Mouse (Mus musculus) spleen, postnatal 36 days (tissue): ENCODE measurements around the gene Marc2.

Source experiments
- DNase-seq, 2 experiments: peaks; one replicate each; pipeline ENCODE4 v3.0.0; 2022; ENCODE audit warnings: low spot score in 2 of 2, mixed read lengths in 1 of 2

Marc2 gene

DNA sequence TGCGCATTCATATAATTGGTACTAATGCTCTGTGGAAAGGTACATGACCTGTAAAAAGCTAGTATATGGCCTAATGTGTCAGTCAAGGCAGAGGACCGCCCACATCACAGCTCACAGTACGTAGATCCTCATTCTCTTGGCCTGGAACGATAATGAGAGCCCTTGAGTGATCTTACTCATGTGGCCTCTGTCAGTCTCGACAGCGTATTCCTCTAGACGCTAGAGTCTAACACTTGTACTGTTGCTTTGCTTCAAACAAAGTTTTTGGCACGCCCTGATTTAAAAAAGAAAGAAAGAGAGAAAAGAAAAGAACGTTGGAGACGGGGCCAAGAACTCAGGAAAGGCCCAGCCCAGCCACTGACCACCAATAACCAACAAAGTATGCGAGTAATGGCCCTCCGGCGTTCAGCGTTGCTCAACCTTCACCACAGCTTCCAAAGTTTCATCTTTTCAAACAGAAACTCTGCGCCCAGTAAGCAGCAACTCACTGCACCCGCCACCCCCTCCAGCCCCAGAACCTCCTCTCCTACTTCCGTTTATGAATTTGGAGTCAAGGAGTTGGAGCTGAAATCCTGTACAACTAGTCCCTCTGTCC lies 37.7 kb downstream of the Marc2 start:
- DNase-seq = no peak

DNA sequence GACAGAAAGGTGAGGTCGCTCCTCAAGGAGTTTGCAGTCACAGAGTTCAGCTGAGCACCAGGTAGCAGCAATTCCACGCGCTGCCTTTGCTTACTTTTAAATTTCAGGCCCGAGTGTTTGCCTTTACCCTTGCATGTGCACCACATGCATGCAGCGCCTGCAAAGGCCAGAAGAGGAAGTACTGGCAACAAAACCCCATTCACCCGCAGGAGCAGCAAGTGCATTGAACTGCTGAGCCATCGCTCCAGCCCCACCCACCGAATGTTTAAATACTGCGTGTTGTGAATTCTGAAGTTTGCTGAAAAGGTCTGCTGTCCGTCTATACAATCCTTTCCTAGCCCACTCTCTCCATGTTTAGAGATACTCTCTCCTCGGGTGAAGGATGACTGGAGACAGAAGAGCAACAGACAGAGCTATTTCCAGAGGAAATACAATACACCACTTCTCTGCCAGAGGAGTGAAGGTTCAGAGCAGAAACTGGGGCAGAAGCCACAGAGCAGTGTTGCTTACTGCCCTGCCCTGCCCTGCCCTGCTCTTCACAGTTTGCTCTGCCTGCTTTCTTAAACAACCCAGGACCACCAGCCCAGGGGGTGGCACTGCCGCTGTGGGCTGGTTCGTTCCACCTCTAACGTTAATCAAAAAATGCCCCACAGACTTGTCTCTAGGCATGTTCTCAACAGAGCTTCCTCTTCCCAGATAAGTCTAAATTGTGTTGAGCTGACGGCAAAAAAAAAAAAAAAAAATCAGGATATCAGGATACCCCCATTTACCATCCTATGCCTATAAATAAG lies 38.4 kb downstream of the Marc2 start:
- peak; percentile 40 to 48 for DNase-seq

DNA sequence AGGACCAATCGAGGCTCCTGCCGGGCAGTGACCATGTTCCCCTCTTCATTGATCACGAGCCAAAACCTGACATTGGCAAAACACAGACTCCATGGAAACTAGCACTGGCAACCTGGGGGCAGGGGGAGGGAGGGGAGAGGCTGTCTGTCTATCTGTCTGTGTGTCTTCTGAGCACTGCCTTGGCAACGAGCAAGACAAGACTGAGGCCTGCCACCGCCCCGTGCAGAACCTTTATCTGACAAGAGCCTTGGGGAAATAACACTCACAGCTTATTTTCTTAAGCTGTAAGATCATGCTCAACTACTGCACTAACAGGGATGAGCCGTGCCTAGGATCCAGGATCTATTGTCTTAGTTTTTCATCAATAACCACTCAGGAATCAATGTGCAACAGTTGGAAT lies 39.1 kb downstream of the Marc2 start:
- DNase-seq = no peak

DNA sequence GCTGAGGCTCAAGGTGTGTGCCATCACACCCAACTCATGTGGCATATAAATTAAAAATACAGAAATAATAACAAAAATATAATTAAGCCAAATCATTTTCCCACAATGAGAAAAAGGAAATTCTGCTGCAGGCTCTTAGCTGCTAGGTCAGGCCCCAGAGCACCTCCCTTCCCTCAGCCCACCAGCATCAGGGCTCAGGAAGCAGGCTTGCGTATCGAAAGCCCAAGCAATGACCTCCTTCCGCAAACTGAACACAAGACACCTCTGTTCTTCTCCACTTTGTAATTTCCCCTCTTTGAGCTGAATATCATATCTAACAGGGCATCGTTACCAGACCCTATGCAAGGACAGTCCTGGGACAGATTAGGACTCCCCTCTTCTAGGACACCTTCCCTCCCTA lies 40.5 kb downstream of the Marc2 start:
- DNase-seq = no peak

DNA sequence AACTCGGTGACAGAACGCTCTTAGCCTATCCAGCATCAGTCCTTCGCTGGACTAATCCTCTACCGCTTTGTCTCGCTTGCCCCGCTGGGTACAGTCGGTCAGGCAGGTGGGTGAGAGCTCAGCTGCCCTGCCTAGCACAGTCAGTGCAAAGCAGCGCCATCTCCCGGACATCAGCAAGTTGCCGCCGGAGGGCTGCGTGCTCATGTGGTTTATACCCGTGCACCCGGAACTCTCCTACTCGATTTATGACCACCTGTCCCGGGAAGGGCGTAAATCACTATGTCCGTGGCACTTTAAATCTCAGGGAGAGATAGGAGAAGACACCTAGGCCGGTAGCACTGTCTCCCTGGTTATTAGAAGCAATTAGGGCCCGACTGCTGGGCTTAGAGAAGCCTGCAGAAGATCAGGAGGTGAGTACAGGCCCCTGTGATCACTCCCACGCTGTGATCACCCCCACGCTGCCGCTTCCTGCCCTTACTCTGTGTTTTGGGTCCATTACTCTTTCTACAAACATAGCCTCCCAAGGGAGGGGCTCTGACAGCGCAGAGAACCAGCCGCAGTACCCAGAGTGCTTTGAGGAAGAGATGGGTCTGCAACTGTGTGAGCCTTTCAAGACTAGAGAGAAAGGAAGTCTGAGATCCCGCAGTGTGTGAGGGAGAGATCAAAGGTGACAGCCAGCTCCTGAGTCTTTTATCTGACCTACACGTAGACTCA lies 52.9 kb downstream of the Marc2 start:
- DNase-seq = peak; percentile 84

DNA sequence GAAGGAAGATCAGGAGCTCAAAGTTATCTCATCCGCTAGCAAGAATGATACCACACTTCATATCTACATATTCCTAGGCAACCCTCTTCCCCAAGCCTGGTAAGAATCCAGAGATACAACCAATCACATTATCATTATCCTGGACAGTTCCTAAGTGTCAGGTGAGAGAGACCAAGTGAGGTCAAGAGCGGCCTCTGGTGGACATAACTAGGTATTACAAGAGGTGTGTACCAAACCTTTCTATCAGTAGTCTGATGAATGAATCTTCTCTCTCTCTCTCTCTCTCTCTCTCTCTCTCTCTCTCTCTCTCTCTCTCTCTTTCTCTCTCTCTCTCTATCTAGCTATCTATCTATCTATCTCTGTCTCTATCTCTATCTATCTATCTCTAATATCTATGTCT lies 55.1 kb downstream of the Marc2 start:
- DNase-seq = peak in 1 of 2 experiments; percentile 41

DNA sequence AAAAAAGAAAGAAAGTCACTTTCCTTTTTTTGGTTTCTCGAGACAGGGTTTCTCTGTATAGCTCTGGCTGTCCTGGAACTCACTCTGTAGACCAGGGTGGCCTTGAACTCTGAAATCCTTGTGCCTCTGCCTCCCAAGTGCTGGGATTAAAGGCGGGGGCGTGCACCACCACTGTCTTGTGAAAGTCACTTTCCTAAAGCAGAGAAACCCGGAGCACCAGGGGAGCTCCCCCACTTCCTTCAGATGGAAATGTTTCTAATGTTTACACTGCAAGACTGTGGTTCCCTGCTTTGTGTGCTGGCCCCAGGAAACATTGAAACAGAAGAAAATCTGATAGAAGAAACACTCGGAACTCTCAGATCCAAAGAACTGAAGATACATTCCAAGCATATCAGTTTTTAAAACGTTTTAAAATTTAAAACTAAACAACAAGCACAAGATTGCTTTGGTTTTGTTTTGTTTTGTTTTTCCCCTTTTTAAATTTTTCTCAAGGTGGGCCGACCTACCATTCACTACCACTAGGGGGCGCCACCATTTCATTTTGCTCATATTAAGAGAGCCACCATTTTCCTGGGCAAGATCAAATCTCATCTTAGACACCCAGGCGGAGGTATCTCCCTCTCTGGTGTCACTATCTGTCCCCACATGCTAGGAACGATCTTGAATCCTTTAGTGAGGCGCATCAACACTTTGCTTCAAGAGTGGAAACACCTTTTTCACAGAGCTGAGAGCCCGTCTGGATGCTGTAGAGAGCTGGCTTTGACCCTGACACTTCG lies 59.7 kb downstream of the Marc2 start:
- DNase-seq = no peak

DNA sequence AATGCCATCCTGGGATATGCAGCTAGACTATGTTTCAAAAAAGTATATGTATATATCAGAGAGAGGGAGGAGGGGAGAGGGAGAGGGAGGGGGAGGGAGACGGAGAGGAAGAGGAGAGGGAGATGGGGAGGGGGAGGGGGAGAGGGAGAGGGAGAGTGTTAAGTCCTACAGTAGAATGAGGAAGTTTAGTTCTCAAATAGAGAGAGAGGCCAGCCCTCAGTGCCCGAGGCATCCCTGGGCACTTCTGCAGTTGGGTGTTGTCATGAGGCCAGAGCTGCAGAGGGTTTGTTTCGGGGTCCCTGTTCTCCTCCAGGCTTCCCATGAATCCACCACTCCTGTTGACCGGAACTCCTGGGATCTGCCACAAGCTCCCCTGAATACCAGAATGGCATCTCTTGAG lies 62.6 kb downstream of the Marc2 start:
- DNase-seq = no peak

DNA sequence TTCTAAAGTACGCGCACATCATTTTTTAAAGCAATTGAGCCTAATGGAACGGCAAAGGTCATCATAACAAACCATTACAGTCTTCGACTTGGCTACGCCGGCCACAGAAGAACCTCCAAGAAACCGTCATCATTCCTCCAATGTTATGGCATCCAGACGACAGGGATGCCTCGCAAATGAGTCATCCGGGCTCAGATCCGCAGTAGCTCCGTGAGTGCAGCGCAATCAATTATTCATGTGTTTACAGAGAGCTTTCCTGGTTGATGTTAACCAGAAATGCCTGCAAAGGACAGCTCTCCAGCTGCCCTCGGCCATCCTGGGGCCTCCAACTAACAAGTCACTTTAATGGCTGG lies 64.1 kb downstream of the Marc2 start:
- DNase-seq = no peak

DNA sequence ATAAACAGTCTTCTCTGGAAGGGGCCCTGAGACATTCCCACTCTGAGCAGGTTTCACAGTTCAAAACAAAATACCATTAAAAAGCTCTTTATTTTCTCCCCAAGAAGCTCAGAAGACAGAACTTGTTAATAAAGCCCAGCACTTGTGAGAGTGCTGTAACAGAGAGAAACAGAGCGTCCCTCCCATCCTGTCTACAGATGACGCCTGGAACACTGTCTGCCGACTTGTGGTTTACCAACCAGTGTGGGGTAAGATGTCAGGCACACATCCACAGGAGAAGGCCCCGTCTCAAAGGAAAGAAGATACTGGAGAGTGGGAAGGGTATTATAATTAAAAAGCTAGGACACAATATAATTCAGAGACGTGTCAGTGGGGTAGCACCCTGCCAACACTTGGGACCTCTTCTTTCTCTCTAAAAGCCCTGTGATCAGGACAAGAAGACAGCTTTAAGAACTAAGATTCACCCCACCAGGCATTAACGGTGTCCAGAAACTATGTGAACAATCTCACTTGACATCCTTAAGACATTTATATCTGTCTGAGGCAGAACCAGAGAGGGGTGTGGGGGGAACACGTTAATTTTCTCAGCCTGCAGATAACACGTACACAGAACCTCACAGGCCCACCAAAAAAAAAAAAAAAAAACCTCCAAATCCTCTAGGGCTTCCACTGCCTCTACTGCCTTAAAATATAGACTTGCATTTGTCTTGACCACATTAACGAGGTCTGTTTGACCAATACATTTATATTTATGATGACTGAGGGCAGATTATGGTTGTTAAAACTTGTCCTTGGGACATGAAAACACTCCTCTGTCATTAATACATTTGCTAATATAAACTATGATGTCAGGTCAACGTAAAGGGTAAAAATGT lies 64.7 kb downstream of the Marc2 start:
- no peak for DNase-seq

DNA sequence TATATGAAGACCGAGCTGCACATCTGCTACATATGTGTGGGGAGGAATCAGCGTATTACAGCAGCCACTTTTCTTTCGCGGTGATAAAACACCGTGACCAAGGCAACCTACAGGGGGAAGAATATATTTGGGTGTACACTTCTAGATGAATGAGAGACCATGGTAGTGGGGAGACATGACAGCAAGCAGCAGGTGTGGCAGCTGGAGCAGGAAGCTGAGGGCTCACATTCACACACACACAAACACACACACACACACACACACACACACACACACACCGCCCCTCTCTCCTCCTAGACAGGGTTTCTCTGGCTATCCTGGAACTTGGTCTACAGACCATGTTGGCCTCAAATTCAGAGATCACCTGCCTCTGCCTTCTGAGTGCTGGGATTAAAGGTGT lies 68.1 kb downstream of the Marc2 start:
- no peak for DNase-seq

DNA sequence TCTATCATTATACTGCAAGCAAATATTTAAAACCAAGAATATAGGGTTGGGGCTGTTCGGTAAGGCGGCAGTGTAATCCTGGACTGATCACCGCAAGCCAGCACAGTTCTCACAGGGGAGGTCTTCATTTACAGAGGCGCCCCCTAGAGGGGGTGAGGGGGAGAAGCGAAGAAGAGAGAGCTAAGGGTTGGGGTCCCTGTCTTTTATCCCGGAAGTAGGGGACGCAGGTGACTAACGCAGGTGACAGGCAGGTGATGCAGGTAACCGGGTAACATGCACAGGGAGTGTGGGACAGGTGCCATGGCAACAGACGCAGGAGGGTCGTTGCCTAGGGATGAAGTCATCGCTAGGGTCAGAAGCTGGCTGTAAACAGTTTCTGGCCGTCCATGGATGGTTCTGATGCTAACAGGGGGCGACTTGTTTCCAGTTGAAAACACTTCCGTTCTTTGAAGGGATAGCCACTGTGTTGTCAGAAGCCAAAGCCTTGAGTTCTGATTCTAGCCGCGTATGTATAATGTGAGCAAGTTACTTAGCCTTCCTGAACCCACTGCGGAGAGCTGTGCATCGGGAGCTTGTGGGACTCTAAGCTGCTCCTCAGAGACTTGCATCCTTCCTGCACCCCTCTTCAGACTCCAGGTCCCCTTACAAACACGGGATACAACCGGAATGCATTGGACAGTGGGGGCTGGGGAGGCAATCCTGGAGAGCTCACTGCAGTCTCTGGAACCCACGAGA lies 69.0 kb downstream of the Marc2 start:
- no peak for DNase-seq

DNA sequence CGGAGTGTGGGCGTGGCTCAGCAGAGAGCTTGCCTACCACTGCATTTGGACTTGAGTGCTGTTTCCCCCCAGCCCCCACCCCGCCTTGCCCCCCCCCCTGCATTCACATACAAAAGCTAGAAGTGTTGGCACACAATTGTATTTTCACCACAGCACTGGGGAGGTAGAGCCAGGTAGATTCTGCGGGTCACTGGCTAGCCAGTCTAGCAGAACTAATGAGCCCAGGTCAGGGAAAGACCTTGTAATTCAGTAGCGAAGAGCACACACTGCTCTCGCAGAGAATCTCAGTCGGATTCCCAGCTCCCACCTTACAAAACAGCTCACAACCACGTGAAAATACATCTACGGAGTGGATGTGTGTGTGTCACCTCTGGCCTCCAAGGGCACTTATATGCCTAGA lies 71.0 kb downstream of the Marc2 start:
- no peak for DNase-seq

DNA sequence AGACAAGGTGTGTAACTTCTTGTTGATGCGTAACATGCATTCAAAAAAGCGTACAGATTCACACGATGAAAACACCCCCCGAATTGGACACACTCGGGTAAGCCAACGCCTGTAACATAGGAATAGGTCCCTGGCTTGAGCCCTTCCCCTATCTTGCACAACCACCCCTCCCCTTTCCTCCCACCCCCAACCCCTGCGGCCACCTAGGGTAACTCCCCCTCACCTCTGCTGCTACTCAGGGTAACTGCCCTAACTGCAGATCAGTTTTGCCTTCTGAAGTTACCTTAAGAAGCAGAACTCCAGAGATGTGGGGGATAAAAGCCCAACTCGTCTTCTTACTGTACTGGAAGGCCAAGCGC lies 74.4 kb downstream of the Marc2 start:
- no peak for DNase-seq

DNA sequence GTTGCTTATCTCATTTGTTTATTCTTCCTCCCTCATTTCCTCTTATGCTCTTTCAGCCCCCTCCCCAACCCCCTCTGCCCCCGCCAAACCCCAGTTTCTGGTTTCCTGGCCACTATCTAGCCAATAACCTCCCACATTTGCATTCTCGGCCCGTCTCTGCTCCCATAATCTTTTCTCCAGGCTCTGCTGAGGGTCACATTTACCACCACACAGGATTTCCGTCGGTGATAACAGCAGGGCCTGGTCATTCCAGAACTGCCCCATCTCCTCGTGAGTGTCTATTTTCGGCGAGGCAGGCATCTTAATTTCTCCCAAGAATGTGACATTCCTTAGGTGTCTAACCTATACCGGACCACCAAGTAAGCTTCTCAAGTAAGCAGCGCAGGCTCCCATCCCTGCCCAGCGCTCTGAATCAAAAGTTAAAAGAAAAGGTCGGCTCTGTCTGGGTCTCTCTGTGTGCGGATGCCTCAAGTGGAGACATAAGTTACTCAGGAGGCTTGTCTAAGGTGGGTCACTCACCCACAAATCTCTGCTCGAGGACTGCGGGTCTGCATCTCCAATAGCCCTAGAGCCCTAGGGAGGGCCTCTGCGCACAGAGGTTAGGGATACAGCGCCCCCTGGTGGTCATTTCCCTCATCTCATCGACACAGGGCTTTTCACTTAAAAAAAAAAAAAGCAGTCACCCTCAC lies 74.9 kb downstream of the Marc2 start:
- peak; percentile 41 to 55 for DNase-seq

DNA sequence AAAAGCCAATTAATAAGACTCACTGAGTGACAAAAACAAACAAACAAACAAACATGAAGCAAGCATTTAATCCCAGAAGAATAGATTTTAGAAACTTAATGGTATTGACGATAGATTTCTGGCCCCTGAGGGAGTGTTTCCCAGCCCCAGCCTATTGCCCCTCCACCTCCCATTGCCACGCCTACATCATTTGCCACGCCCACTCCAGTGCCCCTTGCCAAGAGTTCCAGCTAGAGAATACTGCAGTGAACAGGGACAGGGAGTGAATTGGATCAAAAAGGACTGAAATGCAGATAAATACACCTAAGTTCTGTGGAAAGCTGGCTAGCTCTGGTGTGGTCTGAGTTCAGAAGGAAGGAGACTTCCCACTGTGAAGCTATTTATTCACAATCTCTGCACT lies 82.4 kb downstream of the Marc2 start:
- DNase-seq = no peak
